Mouse (Mus musculus) ES-CJ7 (cell line): ENCODE data around the gene Sh2d6.
A peak's percentile ranks its signal among the peaks of the same experiment; 100 is the strongest.
"Not testable (repeated sequence)": the region's sequence is repeated elsewhere in the genome, so short reads cannot be mapped to it uniquely, and the experiment has no call there.

Experiments
- DNase-seq: peaks from one replicate; pipeline ENCODE4 v3.0.0; 2011; ENCODE audit warnings: low read depth, low spot score

Gene Sh2d6

DNA sequence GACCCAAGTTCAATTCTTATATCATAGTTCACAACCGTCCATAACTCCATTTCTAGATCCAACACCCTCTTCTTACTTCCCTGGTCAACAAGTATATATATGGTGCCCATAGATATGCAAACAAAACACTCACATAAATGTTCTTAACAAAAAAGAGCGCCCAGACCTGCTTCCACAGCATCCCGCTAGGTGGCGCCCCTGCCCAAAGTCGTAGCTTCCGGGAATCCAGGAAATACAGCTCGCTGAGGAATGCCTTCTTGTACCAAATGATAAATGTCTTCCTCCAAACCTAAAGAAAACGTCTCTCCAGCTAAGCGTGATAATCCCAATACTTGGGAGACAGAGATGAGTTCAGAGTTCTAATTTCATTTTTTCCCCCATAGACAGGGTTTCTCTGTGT lies 13.7 kb upstream of the Sh2d6 start:
- peak; percentile 84 for DNase-seq

DNA sequence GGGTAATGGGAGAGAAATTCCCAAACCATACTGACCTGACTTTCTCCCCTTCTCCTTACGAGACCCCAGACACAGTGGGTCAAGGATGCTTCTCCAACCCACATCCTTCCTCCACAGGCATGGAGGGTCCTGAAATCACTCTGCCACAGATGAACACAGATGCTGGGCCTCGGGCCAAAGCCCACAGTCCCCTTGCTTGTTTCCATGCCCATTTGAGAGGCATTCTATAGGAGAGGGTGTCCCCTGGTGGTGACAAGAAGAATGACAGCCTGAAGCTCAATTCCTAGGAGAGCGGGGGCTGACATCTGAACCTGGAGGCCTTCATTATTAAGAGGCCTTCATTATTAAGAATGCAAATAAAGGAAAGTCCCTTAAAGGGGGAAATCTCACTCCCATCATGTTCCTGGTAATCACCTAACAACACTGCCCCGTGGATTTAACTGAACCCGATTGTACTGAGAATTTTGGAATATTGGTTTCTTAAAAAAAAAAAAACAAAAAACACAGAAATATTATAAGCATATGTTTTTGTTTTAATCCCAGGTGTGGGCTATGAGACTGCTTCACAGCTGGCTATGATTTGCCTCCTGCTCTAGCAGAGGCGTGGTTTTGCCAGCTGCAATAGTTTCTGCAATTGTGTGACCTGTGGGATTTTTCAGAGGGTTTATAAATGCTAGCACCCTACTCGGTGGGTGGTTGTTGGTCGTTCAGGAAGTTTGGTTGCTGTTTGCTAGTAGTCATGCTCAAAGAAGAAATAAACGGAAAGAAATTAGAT lies 12.7 kb upstream of the Sh2d6 start:
- peak; percentile 86 for DNase-seq

DNA sequence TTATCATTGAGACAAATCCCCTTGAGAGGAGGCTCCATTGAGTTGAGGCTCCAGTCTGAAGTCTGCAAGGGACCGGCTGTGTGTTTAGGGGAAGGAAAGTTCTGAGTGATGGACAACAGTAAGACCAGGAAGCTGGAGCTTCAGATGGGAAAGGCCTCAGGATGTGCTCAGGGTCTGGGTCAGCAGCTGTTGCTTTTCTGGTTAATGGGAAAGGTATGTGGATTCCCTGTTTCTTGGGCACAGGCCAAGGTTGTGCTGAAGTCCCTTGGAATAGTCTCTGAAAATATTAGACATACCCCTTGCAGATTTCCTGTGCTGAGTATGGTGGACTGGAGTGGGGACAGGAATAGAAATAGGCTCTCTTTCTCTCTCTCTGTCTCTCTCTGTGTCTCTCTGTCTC lies 12.0 kb upstream of the Sh2d6 start:
- DNase-seq = not testable (repeated sequence)

DNA sequence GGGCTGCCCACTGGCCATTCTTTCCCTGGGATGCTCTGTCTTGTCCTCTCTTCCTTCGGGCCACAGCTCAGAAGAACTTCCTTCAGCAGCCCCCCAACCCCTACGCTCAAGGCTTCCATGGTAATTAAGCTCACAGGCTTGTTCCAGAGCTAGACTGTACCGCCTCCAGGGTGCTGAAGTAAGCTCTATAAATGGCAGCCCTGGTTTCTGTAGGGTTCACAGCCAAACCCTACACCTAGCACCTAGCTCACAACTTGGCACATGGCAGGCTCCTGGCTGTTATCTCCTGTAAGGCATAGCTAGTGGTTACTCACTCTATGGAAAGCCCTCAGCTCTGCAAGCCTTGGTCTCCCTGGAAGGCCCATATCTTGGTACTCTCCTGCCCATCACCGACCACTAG lies 11.1 kb upstream of the Sh2d6 start:
- no peak for DNase-seq

DNA sequence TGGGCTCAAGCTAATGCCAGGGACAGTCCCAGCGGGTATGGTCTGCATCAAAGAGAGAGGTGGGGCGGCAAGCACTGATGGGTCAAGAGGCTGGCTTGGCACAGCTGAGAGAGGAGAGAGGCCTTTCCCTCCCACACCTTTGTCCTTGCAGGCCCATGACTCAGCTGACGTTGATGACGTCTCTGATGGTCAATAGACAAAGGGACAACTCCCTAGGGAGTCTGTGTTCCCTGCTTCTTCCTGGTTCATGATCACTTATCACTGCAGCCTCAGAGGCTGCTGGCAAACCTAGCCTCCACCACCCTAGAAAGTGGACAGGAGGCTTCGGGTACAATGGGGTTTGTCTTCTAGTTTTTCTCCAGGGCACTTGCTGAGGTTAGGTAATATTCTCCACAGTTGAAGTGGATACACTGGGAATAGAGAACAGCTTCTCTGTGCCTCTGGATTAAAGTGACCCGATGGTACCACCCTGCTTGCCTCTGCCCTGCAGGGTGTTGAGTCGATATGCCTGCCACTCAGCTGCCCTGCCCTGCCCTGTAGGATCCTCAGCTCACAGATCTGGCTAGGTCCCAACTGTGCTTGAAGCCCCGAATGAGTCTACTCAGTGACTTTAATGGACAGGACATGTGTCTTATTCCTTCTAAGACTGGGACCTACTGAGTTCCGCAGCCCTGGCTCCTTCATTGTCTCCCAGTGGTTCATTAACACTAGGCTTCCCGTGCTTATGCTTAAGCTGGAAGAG lies 7.1 kb upstream of the Sh2d6 start:
- no peak for DNase-seq

DNA sequence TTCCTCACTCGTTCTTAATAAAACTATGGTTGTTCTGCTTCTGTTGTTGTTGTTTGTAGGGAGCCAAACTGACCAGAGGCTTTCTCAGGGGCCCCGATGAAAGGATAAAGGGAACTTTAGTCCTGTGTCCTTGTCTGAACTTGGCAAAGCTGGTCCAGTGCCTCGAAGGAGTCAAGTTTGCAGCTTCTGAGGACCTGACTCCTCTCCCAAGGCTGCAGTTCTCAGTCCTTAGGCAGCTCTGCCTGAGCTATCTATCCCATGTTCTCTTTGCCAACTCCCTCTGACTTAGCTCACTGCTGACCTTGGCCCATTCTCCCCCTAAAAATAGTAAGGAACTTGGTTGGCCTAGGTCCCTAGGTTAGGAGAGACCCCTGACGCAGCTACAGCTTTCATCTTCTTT lies 5.6 kb upstream of the Sh2d6 start:
- no peak for DNase-seq

DNA sequence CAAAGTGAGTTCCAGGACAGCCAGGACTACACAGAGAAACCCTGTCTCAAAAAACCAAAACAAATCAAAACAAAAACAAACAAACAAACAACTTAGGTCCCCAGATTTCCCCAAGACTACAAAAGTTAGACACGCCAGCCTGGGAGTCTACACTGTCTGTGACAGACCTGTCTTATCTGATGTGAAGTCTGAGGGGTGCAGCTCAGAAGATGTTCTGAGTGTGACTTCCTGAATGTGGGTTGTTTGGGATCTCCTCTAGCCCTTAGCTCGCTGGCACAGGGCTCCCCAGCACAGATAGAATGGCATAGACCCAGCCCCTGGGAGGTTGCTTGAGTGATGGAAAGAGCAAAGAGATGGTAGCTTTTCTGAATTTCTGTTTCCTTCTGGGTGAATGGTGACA lies 2.7 kb upstream of the Sh2d6 start:
- DNase-seq = no peak

DNA sequence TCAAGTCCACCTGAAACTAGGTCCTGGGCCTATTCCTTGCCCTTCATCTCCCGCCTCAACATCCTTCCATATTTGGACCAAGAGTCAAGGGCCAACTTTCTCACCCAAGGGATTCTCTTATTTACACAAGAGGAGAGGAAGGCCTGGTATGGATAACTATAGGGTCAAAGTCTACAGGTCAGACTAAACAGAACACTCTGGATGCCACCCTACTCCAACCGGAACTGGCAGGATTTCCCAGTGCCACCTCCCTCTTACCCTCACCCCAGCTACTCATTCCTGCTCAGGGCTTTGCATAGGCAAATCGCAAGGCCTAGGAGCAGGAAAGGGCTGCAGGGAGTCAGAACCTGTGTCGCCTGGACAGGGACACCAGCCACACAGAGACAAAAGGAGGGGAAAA lies 1.7 kb upstream of the Sh2d6 start:
- DNase-seq = no peak

DNA sequence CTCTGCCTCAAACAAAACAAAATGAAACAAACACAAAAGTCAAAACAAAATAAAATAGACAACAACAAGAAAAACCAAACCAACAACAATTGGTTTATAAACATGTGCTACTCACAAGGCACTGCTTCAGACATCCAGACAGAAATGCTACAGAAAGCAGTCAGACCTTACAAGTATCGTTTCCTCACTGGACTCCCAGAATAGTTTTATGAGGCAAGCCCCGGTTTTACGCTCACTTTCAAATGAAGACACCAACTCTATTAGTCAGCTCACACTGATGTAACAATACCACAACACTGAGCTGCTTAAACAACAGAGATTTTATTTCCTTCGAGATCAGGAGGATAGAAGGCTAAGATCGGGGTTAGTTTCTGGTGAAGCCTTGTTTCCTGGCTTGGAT lies 781 bp upstream of the Sh2d6 start:
- no peak for DNase-seq

DNA sequence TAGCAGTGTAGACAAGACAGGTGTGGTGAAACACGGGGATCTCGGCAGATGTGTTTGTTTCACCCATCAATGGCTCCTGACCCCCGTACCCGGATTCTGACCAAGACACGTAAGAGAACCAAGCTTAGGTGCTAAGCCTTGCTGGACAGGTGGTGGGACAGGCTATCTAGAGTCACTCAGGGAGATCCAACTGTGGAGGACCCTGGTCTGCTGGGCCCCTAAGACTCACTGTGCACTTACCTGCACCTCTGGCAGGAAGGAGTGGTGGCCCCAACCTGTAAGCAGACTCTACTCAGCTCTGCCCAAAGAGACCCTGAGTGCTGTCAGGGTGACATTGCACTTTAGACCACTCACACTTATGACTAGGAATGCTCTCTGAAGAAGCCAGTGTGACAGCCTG lies 603 bp downstream of the Sh2d6 start:
- no peak for DNase-seq

DNA sequence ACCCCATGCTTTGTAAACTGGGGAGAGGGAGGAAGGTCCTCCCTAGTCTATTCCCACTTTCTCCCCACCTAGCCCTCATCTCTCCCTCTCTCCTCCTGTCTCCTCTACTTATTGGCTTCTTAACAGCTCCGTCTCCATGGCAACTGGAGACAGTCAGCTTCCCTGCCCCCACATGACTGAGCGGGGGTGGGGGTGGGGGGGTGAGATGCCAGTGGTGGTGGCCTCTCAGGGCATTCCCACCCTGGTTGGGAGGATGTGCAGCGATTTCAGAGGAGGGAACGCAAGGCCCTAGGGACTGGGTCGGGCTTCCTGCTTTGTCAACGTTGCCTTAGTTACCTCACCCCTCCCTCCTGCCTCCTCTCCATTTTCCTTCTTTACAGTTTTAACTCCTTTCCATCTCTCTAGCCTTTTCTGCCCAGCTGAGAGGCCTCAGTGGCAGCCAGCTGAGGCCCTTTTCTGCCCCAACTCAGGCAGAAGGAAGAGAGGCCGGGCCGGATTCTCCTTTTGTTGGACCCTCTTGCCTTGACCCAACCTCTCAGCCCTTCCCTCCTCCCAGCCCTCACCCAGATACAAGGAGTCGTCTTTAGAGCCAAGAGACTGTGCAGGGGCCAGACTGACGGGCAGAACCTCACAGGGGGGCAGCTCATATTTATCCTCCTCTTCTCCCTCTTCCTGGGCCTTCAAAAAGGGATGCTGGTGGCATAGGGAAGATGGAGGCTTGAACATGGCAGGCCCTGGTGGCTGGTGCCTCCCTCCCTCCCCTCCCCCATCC lies 1.4 kb downstream of the Sh2d6 start:
- peak; percentile 61 for DNase-seq

DNA sequence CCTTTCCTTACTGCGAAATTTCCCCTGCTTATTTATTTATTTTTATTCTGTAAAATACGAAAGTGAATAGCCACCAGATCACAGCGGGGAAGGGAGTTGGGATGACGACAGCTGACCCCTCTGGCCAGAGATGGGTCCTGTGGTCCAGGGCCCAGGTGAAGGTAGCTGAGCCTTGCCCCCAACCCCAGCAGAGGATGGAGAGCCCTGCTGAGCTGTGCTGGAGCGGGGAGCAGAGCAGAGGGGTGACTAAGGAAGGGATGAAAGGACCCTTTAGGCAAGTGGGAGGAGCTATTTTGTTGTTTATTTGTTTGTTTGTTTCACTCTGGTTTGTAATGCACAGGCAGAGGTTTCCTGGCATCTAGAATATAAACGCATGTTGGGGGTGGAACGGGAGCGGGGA lies 2.2 kb downstream of the Sh2d6 start:
- no peak for DNase-seq

DNA sequence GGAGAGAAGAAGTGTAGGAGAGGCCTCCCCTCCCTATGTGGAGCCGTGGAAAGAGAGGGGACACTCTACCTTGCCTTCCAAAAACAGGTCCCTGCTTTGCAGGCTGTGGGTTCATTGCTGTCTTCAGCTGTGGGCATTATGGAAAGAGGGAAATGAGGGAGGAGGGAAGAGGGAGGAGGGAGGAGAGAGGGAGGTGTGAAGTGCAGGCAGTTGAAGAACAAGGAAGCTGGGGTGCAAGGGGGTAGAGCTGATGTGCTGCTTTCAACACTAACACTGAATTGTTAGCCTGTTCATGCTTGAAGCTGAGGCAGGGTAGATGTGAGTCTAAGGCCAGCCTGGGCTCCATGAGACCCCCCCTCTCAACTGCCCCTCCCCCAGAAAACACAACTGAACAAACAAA lies 2.7 kb downstream of the Sh2d6 start:
- DNase-seq = no peak

DNA sequence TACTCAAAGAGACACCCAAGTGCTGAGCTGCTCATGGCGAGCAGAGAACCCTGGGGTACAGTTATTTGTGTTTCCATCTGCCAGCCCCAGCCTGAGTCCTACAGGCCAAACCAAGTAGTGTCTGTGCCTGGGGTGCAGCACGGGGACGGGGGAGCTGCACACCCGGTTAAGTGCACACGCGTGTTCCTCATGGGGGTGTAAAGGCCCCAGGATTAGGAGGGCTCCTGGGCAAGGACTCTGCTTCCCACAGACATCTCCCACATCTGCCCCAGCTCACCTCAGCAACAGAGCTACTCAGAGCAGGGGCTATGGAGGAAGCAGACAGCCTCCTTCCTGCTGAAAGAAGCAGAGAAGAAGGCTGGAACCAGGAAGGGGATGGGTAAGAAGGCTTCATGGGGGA lies 5.9 kb downstream of the Sh2d6 start:
- no peak for DNase-seq

DNA sequence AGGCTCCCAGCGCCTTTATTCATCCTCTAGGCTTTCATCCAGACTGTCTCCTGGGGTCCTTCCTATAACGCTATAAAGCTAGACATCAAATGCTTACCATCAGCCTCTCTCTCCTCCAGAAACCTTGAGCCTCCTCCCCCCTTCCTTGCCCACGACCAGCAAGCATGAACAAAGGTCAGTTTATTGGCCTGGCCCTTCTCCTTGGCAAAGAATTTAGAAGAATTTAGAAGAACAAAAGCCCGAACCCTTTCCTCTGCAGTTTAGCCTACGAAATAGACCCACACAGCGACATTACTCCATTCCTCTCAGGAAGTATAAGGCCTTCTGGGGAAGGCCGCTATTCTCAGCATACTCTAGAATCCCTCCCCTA lies 8.5 kb downstream of the Sh2d6 start:
- DNase-seq = no peak

DNA sequence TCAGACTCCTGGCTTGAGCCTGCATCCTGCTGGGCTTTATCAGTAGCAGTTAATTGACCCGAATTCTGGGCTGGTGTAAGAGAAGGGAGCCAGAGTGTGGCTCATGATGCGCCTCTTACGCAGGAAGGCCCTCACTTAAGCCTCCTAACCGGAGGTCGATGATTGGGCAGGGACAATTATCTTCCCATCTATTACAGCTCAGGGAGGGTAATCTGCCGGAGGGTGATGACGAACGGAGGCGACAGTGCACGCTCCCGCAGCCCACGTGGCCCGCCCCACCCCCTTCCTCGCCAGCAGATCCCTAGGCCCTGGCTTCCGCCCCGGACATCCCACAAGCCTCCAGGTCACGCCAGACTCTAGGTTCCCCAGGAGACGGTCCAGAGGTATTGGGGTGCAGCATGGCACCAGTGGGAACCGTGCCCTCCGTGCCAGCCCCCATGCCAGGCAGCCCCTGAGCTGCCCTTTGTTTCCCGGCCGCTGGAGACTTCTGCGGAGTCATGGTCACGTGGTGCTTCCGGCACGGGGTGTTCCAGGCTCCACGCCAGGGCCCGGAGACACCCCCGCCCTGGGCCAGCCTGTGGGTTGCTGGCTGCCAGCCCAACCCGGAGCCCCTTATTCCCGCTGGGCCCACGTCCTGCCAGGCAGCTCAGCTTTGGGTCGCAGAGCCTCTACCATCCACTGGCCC lies 9.0 kb downstream of the Sh2d6 start:
- DNase-seq = peak; percentile 79

DNA sequence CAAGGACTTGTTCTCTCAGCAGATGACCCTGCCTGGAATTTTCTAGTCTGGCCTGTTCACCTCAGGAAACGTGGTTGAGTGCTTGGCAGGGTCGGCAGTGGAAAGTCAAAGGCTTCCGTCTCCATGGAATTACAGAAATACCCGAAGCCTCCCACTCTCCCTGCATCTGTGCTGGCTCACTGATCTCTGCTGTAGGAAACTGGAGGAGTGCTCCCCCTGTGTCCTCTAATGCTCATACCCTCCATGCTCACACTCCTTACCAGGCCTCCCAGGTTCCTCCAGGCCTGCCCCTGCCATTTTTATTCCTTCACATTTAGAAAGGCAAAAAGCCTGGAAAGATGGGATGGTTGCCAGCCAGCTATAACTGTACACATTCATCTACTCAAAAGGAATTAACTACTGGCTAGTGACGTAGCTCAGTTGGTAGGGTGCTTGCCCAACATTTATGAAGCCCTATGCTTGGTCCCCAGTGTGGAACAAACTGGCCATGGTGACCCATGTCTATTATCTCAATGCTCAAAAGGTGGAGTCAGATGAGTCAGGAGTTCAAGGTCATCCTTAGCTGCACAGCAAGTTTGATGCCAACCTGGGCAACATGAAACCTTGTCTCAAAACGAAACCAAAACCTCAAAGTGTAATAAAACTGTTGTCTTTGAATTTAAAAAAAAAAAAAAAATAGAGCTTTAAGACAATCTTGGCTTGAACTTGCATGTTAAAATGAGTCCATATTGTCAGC lies 10.7 kb downstream of the Sh2d6 start:
- no peak for DNase-seq

DNA sequence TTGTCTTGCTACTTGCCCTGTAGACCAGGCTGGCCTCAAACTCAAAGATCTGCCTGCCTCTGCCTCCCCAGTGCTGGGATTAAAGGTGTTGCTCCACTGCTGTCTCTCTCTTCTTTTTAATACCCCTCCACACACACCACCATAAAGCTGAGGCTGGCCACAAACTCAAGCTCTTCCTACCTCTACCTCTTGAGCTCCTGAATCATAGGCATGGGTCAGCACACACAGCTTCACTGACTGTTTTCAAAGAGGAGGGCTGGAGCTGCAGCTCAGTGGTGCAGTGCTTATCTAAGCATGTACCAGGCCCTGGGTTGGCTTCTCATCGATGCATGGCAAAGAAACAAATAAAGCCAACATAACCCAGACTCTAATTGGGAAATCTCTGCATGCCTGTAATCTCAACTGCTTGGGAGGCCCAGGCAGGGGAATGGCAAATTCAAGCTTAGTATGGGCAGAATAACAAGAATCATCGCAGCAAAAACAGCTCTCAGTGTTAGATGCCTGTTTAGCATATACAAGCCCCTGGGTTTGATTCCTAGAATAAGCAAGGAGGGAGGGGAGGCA lies 11.6 kb downstream of the Sh2d6 start:
- DNase-seq = no peak

DNA sequence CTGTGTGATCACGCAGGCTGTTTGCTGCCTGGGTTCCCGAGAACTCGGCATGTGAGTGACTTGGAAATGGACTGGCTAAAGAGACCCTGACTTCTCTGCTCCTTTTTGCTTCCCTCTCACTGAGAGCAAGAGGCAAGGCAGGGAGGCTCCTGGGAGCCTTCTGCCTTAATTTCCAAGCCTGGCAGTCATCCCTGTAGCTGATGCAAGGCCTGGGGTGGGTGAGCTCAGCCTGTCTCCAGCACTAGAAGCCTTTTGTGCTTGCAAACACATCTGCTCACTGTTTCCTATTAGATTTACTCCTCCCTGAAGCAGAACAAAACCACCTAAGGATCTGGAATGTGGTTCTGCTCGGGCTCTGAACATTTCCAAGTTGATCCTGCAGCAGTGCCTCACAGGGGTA lies 12.9 kb downstream of the Sh2d6 start:
- DNase-seq = no peak

DNA sequence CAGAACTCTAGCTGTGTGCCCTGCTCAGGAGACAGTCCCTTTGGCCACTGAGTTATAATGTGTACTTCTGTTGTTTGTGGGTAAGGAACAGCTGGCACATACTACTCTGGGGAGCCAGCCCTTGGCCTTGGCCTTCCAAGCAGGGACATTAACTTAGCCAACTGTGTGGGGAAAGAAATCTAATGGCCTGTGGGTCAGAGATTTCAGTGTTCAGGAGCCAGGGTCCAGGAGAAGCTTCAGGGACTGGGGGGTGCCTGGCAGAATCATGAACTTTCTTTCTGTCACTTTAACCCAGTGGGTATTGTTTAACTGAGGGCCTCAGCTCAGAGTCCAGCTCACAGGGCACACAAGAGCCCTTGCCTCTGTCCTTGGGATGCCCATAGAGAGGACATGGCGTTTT lies 15.4 kb downstream of the Sh2d6 start:
- no peak for DNase-seq

DNA sequence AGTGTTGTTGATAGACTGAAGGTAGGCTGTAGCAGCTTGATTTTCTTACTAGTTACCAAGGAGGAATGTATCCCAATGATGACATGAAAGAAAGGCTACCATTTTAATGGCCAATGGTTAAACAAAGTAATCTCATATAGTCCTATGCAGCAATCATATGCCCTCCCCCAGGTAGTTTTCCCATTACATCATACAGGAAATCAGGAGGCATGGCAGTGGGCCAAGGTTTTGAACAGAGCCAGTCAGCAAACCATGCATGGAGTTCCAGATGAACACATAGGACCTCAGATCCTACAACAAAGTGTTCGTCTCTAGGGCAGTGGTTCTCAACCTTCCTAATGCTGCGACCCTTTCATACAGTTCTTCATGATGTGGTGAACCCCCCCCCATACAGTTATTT lies 17.6 kb downstream of the Sh2d6 start:
- no peak for DNase-seq
